Comparison of ENCODE assay signal across 14 mouse cellular contexts in genomic region chr17:14166746-14167432, GRCm38 (mm10). TPM values are rescaled to one million over a fixed set of nuclear protein-coding genes. Genes with fewer than 3 reads are reported as not detected.
DNase-seq lines count a peak whose midpoint lies in the region; ATAC-seq and TF ChIP-seq lines count a peak whose summit lies in the region.
"Had no signal": no experiment of that assay in that cellular context is flagged by ENCODE, and none has a peak within 500 bp of the region (broad histone marks: within the 10 kb centered on the region; RNA-seq: fewer than 3 reads in every experiment).

No protein-coding gene starts in this region.

- H3K27me3 ChIP-seq in hindbrain, embryonic 10.5 days (ENCODE audit: insufficient read depth, poor library complexity, severe bottlenecking) = peaks cover 37% of the 10 kb centered on the region
- H3K27me3 ChIP-seq in hindbrain, embryonic 16.5 days (replicated peaks; ENCODE audit: control insufficient read depth, insufficient read depth, low read length) = no peaks in the 10 kb centered on the region
- no peaks in the 10 kb centered on the region for H3K27me3 ChIP-seq in stomach, embryonic 14.5 days (ENCODE audit: control insufficient read depth, insufficient read depth, low read length)
- H3K27me3 ChIP-seq in stomach, postnatal 0 days (ENCODE audit: control insufficient read depth, insufficient read depth, low read length) = no peaks in the 10 kb centered on the region
- H3K27me3 ChIP-seq in intestine, embryonic 16.5 days (replicated peaks; ENCODE audit: control insufficient read depth, insufficient read depth, low read length) = no peaks in the 10 kb centered on the region

- no peak for TF ChIP-seq EP300 in stomach, postnatal 0 days (optimal IDR thresholded peaks at IDR 0.05)

- no peak for DNase-seq in hindbrain, embryonic 10.5 days (ENCODE audit: low spot score)
- no peak for DNase-seq in stomach, postnatal 0 days (ENCODE audit: low spot score)
- no peak for DNase-seq in cerebellum, postnatal 25 days
- DNase-seq in right cerebral cortex, postnatal 4 days = no peak
- DNase-seq: heart, postnatal 4 days; layer of hippocampus, adult 9-11 months; thymus, postnatal 25 days had no signal

- H3K4me3 ChIP-seq in hindbrain, embryonic 10.5 days = no peak overlapping the region
- H3K4me3 ChIP-seq in hindbrain, embryonic 16.5 days (ENCODE audit: low read length) = no peak overlapping the region
- H3K4me3 ChIP-seq in stomach, embryonic 14.5 days (ENCODE audit: low read depth, low read length) = no peak overlapping the region
- H3K4me3 ChIP-seq in stomach, postnatal 0 days (ENCODE audit: low read depth, low read length) = no peak overlapping the region
- H3K4me3 ChIP-seq in intestine, embryonic 16.5 days (ENCODE audit: low read length) = no peak overlapping the region
- H3K4me3 ChIP-seq: neural tube, embryonic 13.5 days had no signal

- ATAC-seq in hindbrain, embryonic 16.5 days = no peak
- peak; percentile 64 for ATAC-seq in stomach, embryonic 14.5 days (ENCODE audit: insufficient number of reproducible peaks, insufficient read depth, low FRiP score, low read depth)
- no peak for ATAC-seq in stomach, postnatal 0 days (ENCODE audit: low FRiP score, low TSS enrichment)
- ATAC-seq in intestine, embryonic 16.5 days = peak; percentile 34
- no peak for ATAC-seq in cerebellum, adult (ENCODE audit: insufficient number of reproducible peaks, low FRiP score, low TSS enrichment)
- ATAC-seq: forebrain, embryonic 16.5 days had no signal

- no peak overlapping the region for H3K9ac ChIP-seq in hindbrain, embryonic 16.5 days (ENCODE audit: low read depth, low read length)
- no peak overlapping the region for H3K9ac ChIP-seq in stomach, embryonic 14.5 days (replicated peaks; ENCODE audit: low read depth, low read length)
- no peak overlapping the region for H3K9ac ChIP-seq in stomach, postnatal 0 days (ENCODE audit: low read length)
- no peak overlapping the region for H3K9ac ChIP-seq in intestine, embryonic 16.5 days (ENCODE audit: low read depth, low read length)
- H3K9ac ChIP-seq: liver, embryonic 14.5 days; neural tube, embryonic 13.5 days had no signal

- H3K4me1 ChIP-seq in hindbrain, embryonic 10.5 days (replicated peaks) = peaks cover 63% of the 10 kb centered on the region
- peaks cover 18% of the 10 kb centered on the region for H3K4me1 ChIP-seq in hindbrain, embryonic 16.5 days (ENCODE audit: control insufficient read depth, insufficient read depth, low read depth, low read length)
- H3K4me1 ChIP-seq in stomach, embryonic 14.5 days (ENCODE audit: control insufficient read depth, insufficient read depth, low read length) = peaks cover 27% of the 10 kb centered on the region
- no peaks in the 10 kb centered on the region for H3K4me1 ChIP-seq in stomach, postnatal 0 days (replicated peaks; ENCODE audit: control insufficient read depth, insufficient read depth)
- peaks cover 44% of the 10 kb centered on the region for H3K4me1 ChIP-seq in intestine, embryonic 16.5 days (ENCODE audit: control insufficient read depth, insufficient read depth, low read length)

- no peak overlapping the region for H3K4me2 ChIP-seq in hindbrain, embryonic 16.5 days (ENCODE audit: low read length)
- H3K4me2 ChIP-seq in stomach, embryonic 14.5 days (replicated peaks; ENCODE audit: low read depth, low read length) = no peak overlapping the region
- H3K4me2 ChIP-seq in stomach, postnatal 0 days (replicated peaks; ENCODE audit: low read depth) = no peak overlapping the region
- no peak overlapping the region for H3K4me2 ChIP-seq in intestine, embryonic 16.5 days (ENCODE audit: low read depth, low read length)
- H3K4me2 ChIP-seq: neural tube, embryonic 13.5 days had no signal

- TF ChIP-seq CTCF in stomach, postnatal 0 days (IDR thresholded peaks at IDR 0.05; ENCODE audit: low read depth) = no peak

- H3K36me3 ChIP-seq in hindbrain, embryonic 10.5 days = no peaks in the 10 kb centered on the region
- H3K36me3 ChIP-seq in hindbrain, embryonic 16.5 days (ENCODE audit: control insufficient read depth, insufficient read depth, low read length) = no peaks in the 10 kb centered on the region
- no peaks in the 10 kb centered on the region for H3K36me3 ChIP-seq in stomach, embryonic 14.5 days (ENCODE audit: control insufficient read depth, insufficient read depth, low read length)
- no peaks in the 10 kb centered on the region for H3K36me3 ChIP-seq in stomach, postnatal 0 days (ENCODE audit: control insufficient read depth, insufficient read depth, low read length)
- H3K36me3 ChIP-seq in intestine, embryonic 16.5 days (ENCODE audit: control insufficient read depth, insufficient read depth, low read length) = no peaks in the 10 kb centered on the region
- H3K36me3 ChIP-seq: neural tube, embryonic 13.5 days had no signal

- WGBS in hindbrain, embryonic 10.5 days = 68% methylated on average over 6 of the region's 6 CpGs
- WGBS in hindbrain, embryonic 16.5 days = 69% methylated on average over 6 of the region's 6 CpGs
- 52% methylated on average over 6 of the region's 6 CpGs for WGBS in stomach, embryonic 14.5 days
- WGBS in stomach, postnatal 0 days = 42% methylated on average over 6 of the region's 6 CpGs
- 56% methylated on average over 6 of the region's 6 CpGs for WGBS in intestine, embryonic 16.5 days

- H3K9me3 ChIP-seq in hindbrain, embryonic 10.5 days = no peaks in the 10 kb centered on the region
- no peaks in the 10 kb centered on the region for H3K9me3 ChIP-seq in hindbrain, embryonic 16.5 days (ENCODE audit: control insufficient read depth, low read length)
- H3K9me3 ChIP-seq in stomach, embryonic 14.5 days (ENCODE audit: control insufficient read depth, low read depth, low read length) = no peaks in the 10 kb centered on the region
- H3K9me3 ChIP-seq in stomach, postnatal 0 days (ENCODE audit: control insufficient read depth, low read length) = no peaks in the 10 kb centered on the region
- no peaks in the 10 kb centered on the region for H3K9me3 ChIP-seq in intestine, embryonic 16.5 days (ENCODE audit: control insufficient read depth, low read length)
- H3K9me3 ChIP-seq: neural tube, embryonic 13.5 days had no signal

- H3K27ac ChIP-seq in hindbrain, embryonic 10.5 days = 0 out of 2 replicates have a peak overlapping the region, but pooled peaks have one; percentile 8
- no peak overlapping the region for H3K27ac ChIP-seq in hindbrain, embryonic 16.5 days (ENCODE audit: low read depth, low read length)
- no peak overlapping the region for H3K27ac ChIP-seq in stomach, embryonic 14.5 days (ENCODE audit: low read length)
- H3K27ac ChIP-seq in stomach, postnatal 0 days (replicated peaks) = no peak overlapping the region
- H3K27ac ChIP-seq in intestine, embryonic 16.5 days (ENCODE audit: low read length) = no peak overlapping the region
- H3K27ac ChIP-seq: liver, embryonic 14.5 days had no signal

RNA-seq across cellular contexts. Expression of gene Dact2, which starts 37.2 kb away (rescaled TPM):
- 0.33 and 0.46 TPM in 2 replicates for polyA plus RNA-seq in hindbrain, embryonic 10.5 days (2016; fragmentation: Nextera tagmentation; extraction: Ambion mirVana)
- 3.1 and 3.7 TPM in 2 replicates for polyA plus RNA-seq in hindbrain, embryonic 16.5 days (2015; fragmentation: Nextera tagmentation; extraction: Ambion mirVana)
- polyA plus RNA-seq in stomach, embryonic 14.5 days (2014; fragmentation: Nextera tagmentation; extraction: Ambion mirVana) = 8.5 and 8.8 TPM in 2 replicates
- 1.6 and 1.8 TPM in 2 replicates for polyA plus RNA-seq in stomach, postnatal 0 days (2015; fragmentation: Nextera tagmentation; extraction: Ambion mirVana)
- polyA plus RNA-seq in intestine, embryonic 16.5 days (2015; fragmentation: Nextera tagmentation; extraction: Ambion mirVana) = 4.5 and 5.1 TPM in 2 replicates

Comparison
In these comparisons a context has a peak if more than half of its experiments do, and no peak if none do; other contexts are left out.
1. ATAC-seq: peak in stomach, embryonic 14.5 days (single experiment) and intestine, embryonic 16.5 days (single experiment); none in hindbrain, embryonic 16.5 days (single experiment), stomach, postnatal 0 days (single experiment) and cerebellum, adult (single experiment).